In genomic region chr11:76509751-76510723, GRCm38 (mm10) we compare ENCODE assay signal across 7 mouse cellular contexts.
DNase-seq lines count a peak whose midpoint lies in the region; ATAC-seq and TF ChIP-seq lines count a peak whose summit lies in the region.

No protein-coding gene starts in this region.

- peaks cover 13% of the 10 kb centered on the region for H3K4me1 ChIP-seq in cerebellum, adult 2 months (ENCODE audit: control insufficient read depth, insufficient read depth, low read length)
- H3K4me1 ChIP-seq in neural tube, embryonic 15.5 days: peaks cover 38% of the 10 kb centered on the region

- H3K9me3 ChIP-seq in neural tube, embryonic 15.5 days (replicated peaks): no peaks in the 10 kb centered on the region

- no peak overlapping the region for H3K9ac ChIP-seq in neural tube, embryonic 15.5 days (replicated peaks)

- intact Hi-C loops in left cerebral cortex, postnatal 4 days (cut with DNase I): loop anchor here (5.0 kb wide), 1 partner anchor 137 kb away; no protein-coding TSS in a partner anchor

- ATAC-seq in neural tube, embryonic 15.5 days (ENCODE audit: low FRiP score): no peak

- no peak overlapping the region for H3K27ac ChIP-seq in cerebellum, adult 2 months (ENCODE audit: insufficient read depth, low read length)
- H3K27ac ChIP-seq in neural tube, embryonic 15.5 days (replicated peaks): peak overlapping the region; percentile 72

- H3K36me3 ChIP-seq in neural tube, embryonic 15.5 days: no peaks in the 10 kb centered on the region

- no peak overlapping the region for H3K4me3 ChIP-seq in cerebellum, adult 2 months (replicated peaks; ENCODE audit: insufficient read depth, low read depth, low read length)
- no peak overlapping the region for H3K4me3 ChIP-seq in neural tube, embryonic 15.5 days (replicated peaks)

- no peak overlapping the region for H3K4me2 ChIP-seq in neural tube, embryonic 15.5 days

- 10% methylated on average over 13 of the region's 13 CpGs for WGBS in cerebellum, adult 2 months
- 62% methylated on average over 13 of the region's 13 CpGs for WGBS in neural tube, embryonic 15.5 days

- TF ChIP-seq CTCF in cerebellum, adult 2 months (IDR thresholded peaks at IDR 0.05; ENCODE audit: borderline replicate concordance, insufficient read depth, low read depth, low read length): no peak

- no peaks in the 10 kb centered on the region; the same call in 1 of the 2 replicates for H3K27me3 ChIP-seq in cerebellum, adult 2 months (ENCODE audit: control insufficient read depth, insufficient read depth, low read length)
- no peaks in the 10 kb centered on the region for H3K27me3 ChIP-seq in neural tube, embryonic 15.5 days (replicated peaks)

- TF ChIP-seq POLR2A in cerebellum, adult 2 months (IDR thresholded peaks at IDR 0.05; ENCODE audit: borderline replicate concordance, insufficient read depth, low read length): no peak

- peak; percentile 85 for DNase-seq in left cerebral cortex, postnatal 4 days
- DNase-seq in left cerebral cortex, adult 11 months (ENCODE audit: low spot score): no peak
- DNase-seq in cerebellum, adult 2 months: peak; percentile 84 to 90
- DNase-seq in gastrocnemius, adult 8-10 months (ENCODE audit: low spot score in 2 of 2): peak; percentile 16 to 35
- DNase-seq in right cerebral cortex, postnatal 4 days: no peak
- no peak for DNase-seq in thymus, postnatal 36 days

Comparison
In these comparisons a context has a peak if more than half of its experiments do, and no peak if none do; other contexts are left out.
1. DNase-seq: peak in left cerebral cortex, postnatal 4 days (single experiment), cerebellum, adult 2 months (2 of 2) and gastrocnemius, adult 8-10 months (2 of 2); none in left cerebral cortex, adult 11 months (single experiment), right cerebral cortex, postnatal 4 days (single experiment) and thymus, postnatal 36 days (0 of 2).